Mouse (Mus musculus) CH12F3 (cell line): ENCODE data around the gene Zswim1.
"Not testable (repeated sequence)": the region's sequence is repeated elsewhere in the genome, so short reads cannot be mapped to it uniquely, and the experiment has no call there.

Source experiments
- in situ Hi-C: fragments of 300-500 bp; cut with MboI; formaldehyde crosslinking; loops from 2 replicates; pipeline ENCODE4 v1.14.3; 2020; ENCODE audit warnings: low sequenced_read_pairs

The Zswim1 gene

GRCm38 (mm10) chr2:164862179-164862861, 39.8 kb downstream of the Zswim1 start:
- in situ Hi-C loops, result no loop called here

- in situ Hi-C loops, result not testable (repeated sequence)
Observed at GRCm38 (mm10) chr2:164863411-164863810, 40.9 kb downstream of the Zswim1 start.

- in situ Hi-C loops, result no loop called here
Observed at GRCm38 (mm10) chr2:164864593-164864992, 42.1 kb downstream of the Zswim1 start.

- in situ Hi-C loops, result no loop called here
Observed at GRCm38 (mm10) chr2:164866741-164867551, 44.5 kb downstream of the Zswim1 start.

- in situ Hi-C loops, result no loop called here
Observed at GRCm38 (mm10) chr2:164867566-164867965, 45.1 kb downstream of the Zswim1 start.

GRCm38 (mm10) chr2:164868491-164868890, 46.0 kb downstream of the Zswim1 start:
- in situ Hi-C loops, result no loop called here

GRCm38 (mm10) chr2:164871602-164872303, 49.3 kb downstream of the Zswim1 start:
- in situ Hi-C loops, result no loop called here

GRCm38 (mm10) chr2:164873621-164874020, 51.1 kb downstream of the Zswim1 start:
- in situ Hi-C loops, result no loop called here

- in situ Hi-C loops, result no loop called here
Observed at GRCm38 (mm10) chr2:164874239-164874769, 51.8 kb downstream of the Zswim1 start.

GRCm38 (mm10) chr2:164875648-164876047, 53.2 kb downstream of the Zswim1 start:
- in situ Hi-C loops, result not testable (repeated sequence)
